Mouse (Mus musculus): ENCODE measurements at regions not wholly inside any gene's neighbourhood (a gene's known extent, or its start where the extent isn't known, plus 50 kb on each side); places are given as distances from the start of the nearest gene placed in this dataset.

DNA sequence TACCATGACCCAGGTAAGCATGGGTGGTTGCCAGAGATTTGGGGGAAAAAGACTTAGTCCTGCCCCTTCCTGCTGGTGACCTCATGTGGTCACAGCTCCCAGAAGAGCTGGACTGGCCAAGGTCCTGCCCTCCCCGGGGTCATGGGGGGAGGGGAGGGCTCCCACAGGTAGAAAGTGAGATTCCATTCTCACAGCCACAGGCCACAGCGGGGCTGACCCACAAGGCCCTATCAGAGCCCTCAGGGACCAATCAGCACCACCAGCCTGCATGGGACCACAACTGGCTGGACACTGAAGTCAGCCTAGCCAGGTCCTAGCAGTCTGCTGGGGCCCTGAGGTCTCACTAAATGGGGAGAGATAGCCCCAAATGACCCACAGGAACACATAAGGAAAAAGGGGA is 81.9 kb upstream of the Zmiz1 start:
- Histone ChIP-seq H3K4me1 (replicated peaks; ENCODE audit: control insufficient read depth, insufficient read depth, low read length) (no peaks in the 10 kb centered on the region; the same call in 1 of the 2 replicates), H3K4me3 (ENCODE audit: low read depth, low read length) (no peak overlapping the region), H3K9ac (ENCODE audit: low read depth, low read length) (no peak overlapping the region), H3K36me3 (ENCODE audit: control insufficient read depth, insufficient read depth) (no peaks in the 10 kb centered on the region), H3K27me3 (replicated peaks; ENCODE audit: control insufficient read depth, insufficient read depth, low read length) (no peaks in the 10 kb centered on the region), H3K9me3 (ENCODE audit: control insufficient read depth) (no peaks in the 10 kb centered on the region), H3K4me2 (replicated peaks; ENCODE audit: low read depth) (peak overlapping the region; percentile 75; the same call in 1 of the 2 replicates), H3K27ac (ENCODE audit: low read depth, low read length) (no peak overlapping the region)
- TF ChIP-seq CTCF (IDR thresholded peaks at IDR 0.05; ENCODE audit: low read depth) = no peak
- WGBS = 49% methylated on average over 2 of the region's 2 CpGs
- ATAC-seq = no peak

DNA sequence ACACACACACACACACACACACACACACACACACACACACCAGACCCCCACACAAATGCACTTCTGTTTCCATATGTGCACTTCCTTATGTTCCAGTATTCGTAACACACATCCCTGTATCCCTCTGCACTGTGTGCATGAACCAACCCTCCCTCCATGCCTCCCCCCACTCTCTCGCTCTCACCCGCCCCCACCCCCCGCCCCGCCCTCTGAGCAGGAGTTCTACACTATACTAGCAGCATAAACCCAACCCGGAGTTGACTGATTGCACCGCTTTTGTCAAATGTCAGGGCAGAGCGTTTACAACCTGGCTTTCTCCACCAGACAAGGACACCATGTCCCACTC is 81.5 kb upstream of the Zmiz1 start:
- ATAC-seq = peak; percentile 54
- Histone ChIP-seq H3K4me3 (ENCODE audit: low read depth, low read length) (peak overlapping the region; percentile 44), H3K9me3 (ENCODE audit: control insufficient read depth) (no peaks in the 10 kb centered on the region), H3K27me3 (replicated peaks; ENCODE audit: control insufficient read depth, insufficient read depth, low read length) (no peaks in the 10 kb centered on the region), H3K36me3 (ENCODE audit: control insufficient read depth, insufficient read depth) (no peaks in the 10 kb centered on the region), H3K4me2 (replicated peaks; ENCODE audit: low read depth) (peak overlapping the region; percentile 75), H3K9ac (ENCODE audit: low read depth, low read length) (peak overlapping the region; percentile 67; the same call in 1 of the 2 replicates), H3K4me1 (replicated peaks; ENCODE audit: control insufficient read depth, insufficient read depth, low read length) (no peaks in the 10 kb centered on the region; the same call in 1 of the 2 replicates), H3K27ac (ENCODE audit: low read depth, low read length) (peak overlapping the region; percentile 95)
- WGBS = 8% methylated on average over 8 of the region's 8 CpGs
- TF ChIP-seq CTCF (IDR thresholded peaks at IDR 0.05; ENCODE audit: low read depth) = no peak

DNA sequence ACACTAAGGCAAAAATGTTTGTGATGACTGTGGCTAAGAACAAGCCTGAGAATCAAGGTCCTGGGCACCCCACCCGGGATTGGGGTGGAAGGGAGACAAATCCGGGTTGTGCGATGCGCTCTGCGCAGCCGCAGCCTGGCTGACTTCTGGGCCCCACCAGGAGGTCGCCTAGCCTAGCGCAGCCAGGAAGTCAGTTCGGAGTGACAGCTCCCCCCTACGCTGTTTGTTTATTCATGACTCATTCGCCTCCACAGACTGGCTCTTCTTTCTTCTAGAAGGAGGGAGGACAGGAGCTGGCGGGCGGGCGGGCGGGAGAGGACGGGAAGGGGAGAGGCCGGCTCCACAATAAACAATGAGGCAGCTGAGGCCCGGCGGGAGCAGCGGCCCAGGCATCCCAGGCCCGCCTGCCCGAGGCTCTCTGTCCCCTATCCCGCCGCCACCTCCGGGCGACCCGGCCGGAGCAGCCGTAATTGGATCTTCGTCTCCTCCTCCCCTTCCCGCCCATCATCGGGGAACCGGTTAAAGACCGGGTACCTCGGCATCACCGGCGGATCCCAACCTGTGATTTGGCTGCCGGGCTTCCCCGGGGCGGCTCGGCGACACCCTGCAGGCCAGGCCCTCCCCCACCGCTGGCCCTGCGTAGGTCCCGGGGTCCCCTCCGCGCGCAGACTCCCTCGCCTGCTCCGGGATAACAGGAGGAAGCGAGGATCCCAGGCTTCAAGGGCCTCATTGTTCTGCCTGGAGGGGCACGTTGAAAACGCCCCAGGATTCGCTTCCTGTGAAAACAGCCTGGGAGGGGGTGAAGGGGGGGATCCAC is 80.9 kb upstream of the Zmiz1 start:
- peak; percentile 87 for ATAC-seq
- WGBS = under 1% methylated on average over 48 of the region's 54 CpGs
- Histone ChIP-seq H3K9ac (ENCODE audit: low read depth, low read length) (peak overlapping the region; percentile 67), H3K9me3 (ENCODE audit: control insufficient read depth) (no peaks in the 10 kb centered on the region), H3K4me1 (replicated peaks; ENCODE audit: control insufficient read depth, insufficient read depth, low read length) (no peaks in the 10 kb centered on the region; the same call in 1 of the 2 replicates), H3K27ac (ENCODE audit: low read depth, low read length) (peak overlapping the region; percentile 95), H3K4me3 (ENCODE audit: low read depth, low read length) (peak overlapping the region; percentile 44), H3K27me3 (replicated peaks; ENCODE audit: control insufficient read depth, insufficient read depth, low read length) (no peaks in the 10 kb centered on the region), H3K4me2 (replicated peaks; ENCODE audit: low read depth) (peak overlapping the region; percentile 75), H3K36me3 (ENCODE audit: control insufficient read depth, insufficient read depth) (no peaks in the 10 kb centered on the region)
- TF ChIP-seq CTCF (IDR thresholded peaks at IDR 0.05; ENCODE audit: low read depth) = peak; percentile 11; the same call in 1 of the 2 replicates

DNA sequence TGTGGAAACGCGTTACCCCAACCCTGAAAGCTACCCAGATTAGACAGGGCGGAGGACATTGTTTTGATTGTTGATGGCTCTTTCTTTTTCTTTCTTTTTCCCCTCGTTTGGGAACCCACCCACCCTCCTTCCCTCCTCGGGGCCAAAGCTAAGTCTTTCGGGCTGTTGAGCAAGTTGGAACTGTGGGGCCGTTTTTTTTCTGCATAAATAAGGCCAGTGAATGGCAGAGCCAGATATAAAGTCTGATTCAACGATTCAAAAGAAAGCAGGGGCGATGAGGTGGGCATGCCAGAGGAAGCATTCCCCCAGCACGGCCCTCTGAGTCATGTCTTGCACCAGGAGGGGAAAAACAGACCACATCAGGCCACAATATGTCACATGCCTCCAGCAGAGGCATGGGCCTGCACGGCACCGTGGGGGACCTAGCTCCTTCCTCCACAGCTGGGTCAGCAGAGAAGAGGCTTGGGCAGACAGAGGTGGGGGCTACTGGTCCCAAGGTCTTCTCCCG is 80.2 kb upstream of the Zmiz1 start:
- 16% methylated on average over 13 of the region's 13 CpGs for WGBS
- Histone ChIP-seq H3K9me3 (ENCODE audit: control insufficient read depth) (no peaks in the 10 kb centered on the region), H3K36me3 (ENCODE audit: control insufficient read depth, insufficient read depth) (no peaks in the 10 kb centered on the region), H3K27ac (ENCODE audit: low read depth, low read length) (peak overlapping the region; percentile 95), H3K9ac (ENCODE audit: low read depth, low read length) (peak overlapping the region; percentile 67), H3K4me3 (ENCODE audit: low read depth, low read length) (peak overlapping the region; percentile 44), H3K4me2 (replicated peaks; ENCODE audit: low read depth) (peak overlapping the region; percentile 75), H3K4me1 (replicated peaks; ENCODE audit: control insufficient read depth, insufficient read depth, low read length) (no peaks in the 10 kb centered on the region; the same call in 1 of the 2 replicates), H3K27me3 (replicated peaks; ENCODE audit: control insufficient read depth, insufficient read depth, low read length) (no peaks in the 10 kb centered on the region)
- no peak for TF ChIP-seq CTCF (IDR thresholded peaks at IDR 0.05; ENCODE audit: low read depth)
- ATAC-seq = no peak

DNA sequence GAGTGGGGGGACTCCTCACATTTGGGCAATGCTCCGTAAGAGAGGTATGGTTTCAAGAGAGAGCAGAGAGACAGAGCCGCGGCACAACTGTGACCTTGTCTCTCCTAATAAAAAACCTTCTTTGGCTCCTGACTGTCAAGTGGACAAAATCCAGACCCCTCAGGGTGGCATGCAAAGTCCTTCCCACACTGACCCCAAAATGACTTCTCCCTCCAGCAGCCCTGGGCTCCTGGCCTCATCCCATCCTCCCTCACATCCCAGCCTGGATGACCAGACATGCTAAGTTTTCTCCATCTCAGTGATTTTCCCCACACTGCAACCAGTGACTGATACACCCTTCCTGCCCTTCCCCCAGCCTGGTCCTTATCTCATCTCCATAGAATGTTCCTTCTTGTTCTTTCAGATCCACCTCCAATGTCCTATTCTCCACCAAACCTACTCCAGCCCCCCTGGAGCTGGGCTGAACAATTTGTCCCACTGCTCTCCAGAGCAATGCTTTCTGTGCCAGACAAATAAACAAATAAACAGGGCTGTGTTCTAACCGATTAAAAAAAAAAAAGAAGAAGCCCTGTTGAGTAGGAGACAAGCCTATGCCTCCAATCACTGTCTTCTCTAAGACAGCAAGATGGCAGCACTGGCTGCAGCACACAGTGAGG is 75.7 kb upstream of the Zmiz1 start:
- no peaks in the 10 kb centered on the region for H3K27me3 ChIP-seq (replicated peaks; ENCODE audit: control insufficient read depth, insufficient read depth, low read length)
- H3K4me3 ChIP-seq (ENCODE audit: low read depth, low read length) = no peak overlapping the region
- H3K9me3 ChIP-seq (ENCODE audit: control insufficient read depth) = no peaks in the 10 kb centered on the region
- ATAC-seq = no peak
- H3K27ac ChIP-seq (ENCODE audit: low read depth, low read length) = no peak overlapping the region
- WGBS = 69% methylated on average over 4 of the region's 4 CpGs
- TF ChIP-seq CTCF (IDR thresholded peaks at IDR 0.05; ENCODE audit: low read depth) = no peak
- no peak overlapping the region for H3K4me2 ChIP-seq (replicated peaks; ENCODE audit: low read depth)
- no peak overlapping the region for H3K9ac ChIP-seq (ENCODE audit: low read depth, low read length)
- H3K36me3 ChIP-seq (ENCODE audit: control insufficient read depth, insufficient read depth) = no peaks in the 10 kb centered on the region
- no peaks in the 10 kb centered on the region; the same call in 1 of the 2 replicates for H3K4me1 ChIP-seq (replicated peaks; ENCODE audit: control insufficient read depth, insufficient read depth, low read length)

DNA sequence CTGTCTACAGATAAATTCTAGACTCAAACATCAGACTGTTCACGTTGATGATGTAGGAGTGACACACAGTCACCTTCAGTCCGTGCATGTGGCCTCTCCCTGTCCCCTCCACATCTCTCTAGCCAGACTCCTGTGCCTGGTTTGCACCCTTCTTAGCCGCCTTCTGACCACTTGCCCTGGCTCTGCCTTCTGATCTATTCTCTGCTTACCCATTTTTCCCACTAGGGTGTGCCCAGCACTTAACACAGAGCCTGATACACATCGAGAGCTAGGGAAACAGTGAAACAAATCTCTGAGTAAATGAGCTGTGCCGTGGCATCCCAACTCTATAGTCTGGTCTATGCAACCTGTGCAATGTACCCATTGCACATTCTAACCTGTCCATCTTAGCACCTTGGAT is 73.3 kb upstream of the Zmiz1 start:
- WGBS = 51% methylated on average over 5 of the region's 5 CpGs
- no peaks in the 10 kb centered on the region; the same call in 1 of the 2 replicates for H3K4me1 ChIP-seq (replicated peaks; ENCODE audit: control insufficient read depth, insufficient read depth, low read length)
- H3K4me3 ChIP-seq (ENCODE audit: low read depth, low read length) = no peak overlapping the region
- no peaks in the 10 kb centered on the region for H3K9me3 ChIP-seq (ENCODE audit: control insufficient read depth)
- H3K9ac ChIP-seq (ENCODE audit: low read depth, low read length) = no peak overlapping the region
- H3K27me3 ChIP-seq (replicated peaks; ENCODE audit: control insufficient read depth, insufficient read depth, low read length) = no peaks in the 10 kb centered on the region
- no peak for ATAC-seq
- no peaks in the 10 kb centered on the region for H3K36me3 ChIP-seq (ENCODE audit: control insufficient read depth, insufficient read depth)
- TF ChIP-seq CTCF (IDR thresholded peaks at IDR 0.05; ENCODE audit: low read depth) = peak; percentile 64
- H3K4me2 ChIP-seq (replicated peaks; ENCODE audit: low read depth) = no peak overlapping the region
- H3K27ac ChIP-seq (ENCODE audit: low read depth, low read length) = no peak overlapping the region

Measured in intestine, postnatal 0 days (tissue).